Mouse (Mus musculus) small intestine, adult 2 months (tissue): ENCODE results near the gene Txndc16.

Experiments used
- CTCF ChIP-seq: fragments of 200-500 bp; IDR thresholded peaks from 2 replicates; pipeline ENCODE4 v1.5.1; 2012; ENCODE audit warnings: low read depth, mild to moderate bottlenecking, control low read depth, inconsistent platforms, low read length, moderate library complexity, mixed read lengths; ENCODE audit not compliant: insufficient replicate concordance, insufficient read length; ENCODE audit errors: extremely low read depth
- POLR2A ChIP-seq: fragments of 200-500 bp; IDR thresholded peaks from 2 replicates; pipeline ENCODE4 v1.6.1; 2012; ENCODE audit warnings: low read depth, mild to moderate bottlenecking, control low read depth, inconsistent platforms, low read length, moderate library complexity

GRCm38 (mm10) chr14:45219281-45220089 is 643 bp downstream of the Txndc16 start, which contains the start of gene Gpr137c:
- TF ChIP-seq CTCF (no peak), POLR2A (peak; percentile 47)
